Mouse (Mus musculus): ENCODE results near the gene Creb5.

The Creb5 gene

DNA sequence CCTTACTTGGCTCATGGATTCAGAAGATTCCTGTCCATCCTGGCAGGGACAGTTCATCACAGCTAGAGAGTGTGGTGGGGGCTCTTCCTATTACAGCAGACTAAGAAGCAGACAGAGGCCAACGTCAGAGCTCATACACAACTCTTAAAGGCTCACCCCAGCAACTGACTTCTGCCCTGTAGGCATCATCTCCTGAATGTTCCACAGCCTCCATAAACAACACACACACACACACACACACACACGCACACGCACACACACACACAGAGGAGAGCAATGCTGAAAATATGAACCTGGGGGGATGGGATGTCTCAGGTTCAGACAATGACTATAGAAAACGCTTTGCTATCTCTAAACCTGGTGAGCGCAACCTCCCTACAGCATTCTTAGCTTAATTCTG lies 208.6 kb downstream of the Creb5 start:
- DNase-seq = no peak

DNA sequence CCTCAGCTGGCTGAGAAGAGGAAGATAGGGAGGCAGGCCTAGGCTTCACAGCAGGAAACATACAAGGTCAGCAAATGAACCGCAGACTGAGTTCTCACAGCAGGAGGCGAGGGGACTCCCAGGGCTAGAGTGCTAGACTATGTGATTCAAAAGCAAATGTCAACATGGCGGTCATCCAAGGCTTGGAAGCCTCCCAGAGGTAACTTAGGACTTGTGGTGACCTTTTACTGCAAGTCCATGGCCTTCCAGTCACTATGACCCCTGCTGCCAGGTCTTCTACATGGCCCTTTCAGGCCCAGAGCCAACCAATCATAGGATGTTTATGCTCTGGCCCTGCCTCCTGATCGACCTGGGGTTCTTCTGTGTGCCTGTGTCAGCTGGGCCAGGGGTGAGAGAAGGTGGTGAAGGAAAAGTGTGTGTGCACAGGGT lies 209.3 kb downstream of the Creb5 start:
- DNase-seq = peak; percentile 79 to 84

DNA sequence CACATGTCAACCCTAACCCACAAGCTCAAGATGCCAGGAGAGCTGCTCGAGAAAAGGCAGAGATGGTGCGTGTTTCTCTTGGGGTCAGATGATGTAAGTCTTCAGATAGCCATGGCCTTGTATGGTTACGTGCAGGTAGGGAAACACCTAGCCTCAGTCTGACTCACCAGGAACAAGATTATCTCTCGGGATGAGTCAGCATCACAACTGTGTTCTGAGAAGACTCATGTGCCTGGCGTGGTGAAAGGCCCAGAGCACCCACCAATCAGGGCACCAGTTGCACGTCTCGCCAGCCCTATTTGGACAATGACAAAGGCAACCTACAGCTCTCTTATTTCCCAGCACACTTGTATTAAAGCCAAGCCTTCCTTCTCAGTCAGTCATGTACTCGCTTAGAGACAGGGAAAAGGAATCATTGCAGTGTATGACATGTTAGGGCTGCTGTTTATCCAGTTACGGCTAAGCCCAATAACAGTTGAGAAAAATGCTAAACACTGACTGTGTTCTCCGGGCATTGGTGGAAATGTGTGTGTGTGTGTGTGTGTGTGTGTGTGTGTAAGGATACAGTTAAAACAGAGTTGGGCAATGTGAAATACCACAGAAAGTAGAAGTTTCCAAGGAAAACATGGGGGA lies 210.9 kb downstream of the Creb5 start:
- no peak for DNase-seq

DNA sequence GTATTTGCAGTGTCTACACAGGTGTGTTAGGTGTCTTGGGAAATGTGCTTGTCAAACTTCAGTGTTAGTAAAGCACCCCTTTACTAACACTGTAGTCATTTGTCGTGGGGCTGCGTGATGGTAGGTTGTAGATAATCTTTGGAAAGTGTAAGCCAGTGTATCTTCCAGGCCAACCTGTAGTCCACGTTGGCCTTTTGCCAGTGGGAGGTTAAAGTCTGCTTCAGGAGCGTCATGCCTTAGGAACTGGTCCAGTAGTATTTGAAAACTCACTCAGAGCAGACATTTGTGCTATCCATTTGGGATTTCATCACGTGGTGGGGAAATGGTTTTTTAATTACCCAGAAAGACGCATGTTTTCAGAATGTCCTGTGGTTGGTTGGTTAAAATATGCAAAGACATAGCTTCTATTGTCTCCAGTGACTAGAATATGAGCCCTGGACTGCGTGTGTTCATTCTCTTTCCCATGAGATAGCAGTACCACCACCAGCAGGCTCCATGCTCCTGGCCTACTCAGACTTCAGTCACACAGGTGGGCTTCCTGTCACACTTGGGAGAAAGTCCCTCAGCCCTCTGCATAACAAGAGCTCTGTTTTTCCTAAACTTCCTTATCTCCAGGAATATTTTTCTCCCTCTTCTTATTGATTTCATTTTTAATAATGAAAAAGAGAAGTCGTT lies 212.7 kb downstream of the Creb5 start:
- peak; percentile 58 to 66 for DNase-seq

DNA sequence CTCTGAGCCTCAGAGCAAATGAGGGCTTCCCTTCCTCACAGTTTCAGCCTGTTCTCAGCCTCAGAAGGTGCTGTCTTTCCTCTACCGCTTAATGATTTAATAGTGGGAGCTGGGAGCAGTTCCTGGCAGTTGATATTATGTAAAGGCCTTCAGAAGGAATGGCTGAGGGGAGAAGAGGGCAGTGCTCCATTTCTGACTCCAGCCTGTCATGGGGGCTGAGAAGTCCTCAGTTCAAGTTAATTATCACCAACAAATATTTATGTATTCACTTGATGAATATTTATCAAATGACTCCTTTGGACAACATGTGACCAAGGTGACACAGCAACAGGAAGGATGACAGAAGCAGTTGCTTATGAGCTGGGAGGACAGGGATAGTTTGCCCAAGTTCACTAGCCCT lies 214.2 kb downstream of the Creb5 start:
- peak in 1 of 2 experiments; percentile 32 for DNase-seq

DNA sequence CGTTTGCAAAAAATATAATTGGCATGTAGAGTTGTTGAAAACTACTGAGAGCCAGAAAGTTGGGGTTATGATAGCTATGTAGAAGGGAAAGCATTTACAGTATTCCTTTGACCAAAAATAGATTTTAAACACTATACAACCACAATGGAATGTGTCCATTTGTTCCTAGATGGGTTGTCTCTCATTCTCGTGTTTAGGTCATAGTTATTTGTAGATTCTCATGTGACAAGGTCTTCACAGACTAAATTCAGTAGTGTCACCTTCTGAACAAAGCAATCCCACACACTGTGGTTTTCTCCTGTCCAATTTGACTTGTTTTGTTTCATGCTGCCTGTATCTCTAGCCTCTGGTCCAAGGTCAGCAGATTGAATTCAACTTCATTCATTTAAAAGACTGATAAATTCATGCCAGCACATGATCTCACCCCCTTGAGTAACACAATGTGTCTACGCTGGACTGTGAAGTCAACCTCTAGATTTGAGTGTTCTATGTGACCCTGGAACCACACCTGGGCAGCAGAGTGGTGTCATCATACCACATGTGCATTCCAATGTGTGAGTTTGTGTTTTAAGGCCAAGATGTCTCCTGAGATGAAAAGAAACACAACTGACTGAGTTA lies 220.0 kb downstream of the Creb5 start:
- DNase-seq = no peak

DNA sequence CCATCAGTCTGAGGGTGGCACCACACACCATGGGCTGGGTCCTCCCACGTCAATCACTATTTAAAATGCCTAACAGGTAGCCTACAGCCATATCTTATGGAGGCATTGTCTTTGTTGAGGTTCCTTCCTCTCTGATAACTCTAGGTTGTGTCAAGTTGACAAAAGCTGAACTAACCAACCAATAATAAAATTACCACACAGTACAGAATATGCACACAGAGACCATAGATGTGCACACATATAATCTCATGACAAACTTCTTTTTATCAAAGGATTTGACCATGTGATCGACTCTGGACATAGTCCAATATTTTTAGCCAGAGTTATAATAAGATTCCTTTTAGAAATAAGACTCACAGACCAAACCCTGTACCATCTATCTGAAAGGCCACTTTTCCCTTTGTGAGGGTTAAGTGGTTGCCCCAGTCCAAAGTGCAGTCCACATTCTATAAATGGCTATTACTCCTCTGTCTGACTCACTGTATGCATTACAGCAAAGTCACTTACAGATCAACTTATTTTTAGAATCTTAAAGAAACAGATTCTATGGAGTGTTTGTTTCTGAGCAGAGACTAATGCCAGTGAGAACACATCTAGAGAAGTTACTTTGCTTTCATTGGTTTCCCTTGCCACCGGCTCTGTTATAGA lies 221.9 kb downstream of the Creb5 start:
- no peak for DNase-seq

DNA sequence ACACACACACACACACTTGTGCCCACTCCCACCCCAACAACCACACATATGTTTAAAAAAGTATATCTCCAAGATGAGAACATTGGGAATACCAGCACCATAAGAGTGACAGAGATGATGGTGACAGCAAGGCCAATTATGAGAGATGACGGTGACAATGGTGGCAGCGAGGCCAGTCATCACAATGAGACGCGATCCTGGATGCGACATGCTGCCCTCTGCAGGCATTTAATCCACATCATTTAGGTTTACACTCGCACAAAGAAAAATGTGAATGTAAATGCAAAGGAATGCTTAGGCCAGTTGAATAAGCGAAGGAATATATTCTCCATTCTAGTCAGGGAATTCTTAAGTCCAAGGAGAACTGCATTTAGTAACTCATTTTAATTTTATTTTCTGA lies 222.9 kb downstream of the Creb5 start:
- DNase-seq = no peak

DNA sequence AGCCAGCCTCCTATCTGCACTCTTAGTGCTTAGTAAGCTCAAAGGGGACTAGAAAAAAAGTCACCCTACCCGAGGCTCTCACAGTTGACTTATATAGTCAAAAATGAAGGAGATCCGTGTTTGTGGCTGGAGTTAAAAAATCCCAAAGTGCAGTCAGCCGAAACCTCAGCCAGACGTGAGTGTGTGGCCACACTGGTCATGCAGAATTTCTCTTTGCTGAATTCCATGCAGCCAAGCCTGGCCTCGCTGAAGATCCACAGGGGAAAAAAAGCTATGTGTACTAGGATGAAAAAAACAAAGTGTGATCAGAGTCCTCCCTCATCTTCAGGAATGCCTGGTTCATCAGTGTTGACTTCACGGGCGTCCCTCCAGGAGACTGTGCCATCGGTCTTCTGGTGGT lies 225.2 kb downstream of the Creb5 start:
- DNase-seq = no peak

DNA sequence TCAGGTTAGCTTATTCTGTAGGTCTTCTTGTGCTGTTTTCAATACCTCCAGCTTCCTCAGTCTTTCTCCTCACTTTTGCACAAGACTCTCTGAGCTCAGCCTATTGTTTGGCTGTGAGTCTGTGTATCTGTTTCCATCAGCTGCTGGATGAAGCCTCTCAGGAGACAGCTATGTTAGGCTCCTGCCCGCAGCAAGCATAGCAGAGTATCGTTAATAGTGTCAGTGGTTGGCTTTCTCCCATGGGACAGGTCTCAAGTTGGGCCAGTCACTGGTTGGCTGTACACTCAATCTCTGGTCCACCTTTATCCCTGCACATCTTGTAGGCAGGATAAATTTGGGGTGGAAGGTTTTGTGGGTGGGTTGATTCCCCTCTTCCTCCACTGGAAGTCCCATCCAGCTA lies 226.3 kb downstream of the Creb5 start:
- no peak for DNase-seq

DNA sequence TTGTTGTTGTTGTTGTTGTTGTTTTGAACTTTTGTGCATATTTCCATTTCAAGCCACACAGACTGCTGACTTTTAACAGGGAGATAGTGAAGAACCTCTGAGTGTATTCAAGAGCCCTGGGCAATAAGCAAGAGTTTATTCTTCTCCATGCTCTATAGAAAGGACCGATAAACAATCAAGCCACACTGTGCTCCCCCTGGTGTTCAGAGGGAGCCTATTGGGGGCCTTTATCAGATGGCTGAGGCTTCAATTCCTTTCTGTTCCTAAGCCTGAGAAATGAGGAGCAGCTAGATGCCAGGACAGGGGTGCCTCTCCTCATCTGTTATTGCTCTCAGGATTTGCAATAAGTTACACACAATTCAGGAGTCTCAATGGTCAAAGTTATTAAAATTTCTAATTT lies 227.8 kb downstream of the Creb5 start:
- DNase-seq = no peak

DNA sequence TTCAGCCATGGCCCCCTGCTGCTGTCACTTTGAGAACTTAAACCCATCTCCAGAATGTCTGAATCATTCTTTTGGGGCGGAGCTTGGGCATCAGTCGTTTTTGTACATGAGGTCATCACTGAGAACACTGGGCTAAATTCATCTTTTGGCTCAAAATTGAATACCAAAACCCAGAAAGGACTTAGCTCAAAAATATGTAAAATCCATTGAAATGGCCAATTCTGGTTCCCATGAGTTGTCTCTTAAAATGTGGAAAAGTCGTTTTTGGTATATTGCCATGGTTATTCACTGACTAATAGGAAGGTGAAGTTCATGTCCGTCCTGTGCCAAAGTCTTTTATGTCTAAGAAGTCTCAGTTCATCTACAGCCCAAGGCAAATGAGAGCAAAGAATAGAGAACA lies 228.5 kb downstream of the Creb5 start:
- DNase-seq = no peak

DNA sequence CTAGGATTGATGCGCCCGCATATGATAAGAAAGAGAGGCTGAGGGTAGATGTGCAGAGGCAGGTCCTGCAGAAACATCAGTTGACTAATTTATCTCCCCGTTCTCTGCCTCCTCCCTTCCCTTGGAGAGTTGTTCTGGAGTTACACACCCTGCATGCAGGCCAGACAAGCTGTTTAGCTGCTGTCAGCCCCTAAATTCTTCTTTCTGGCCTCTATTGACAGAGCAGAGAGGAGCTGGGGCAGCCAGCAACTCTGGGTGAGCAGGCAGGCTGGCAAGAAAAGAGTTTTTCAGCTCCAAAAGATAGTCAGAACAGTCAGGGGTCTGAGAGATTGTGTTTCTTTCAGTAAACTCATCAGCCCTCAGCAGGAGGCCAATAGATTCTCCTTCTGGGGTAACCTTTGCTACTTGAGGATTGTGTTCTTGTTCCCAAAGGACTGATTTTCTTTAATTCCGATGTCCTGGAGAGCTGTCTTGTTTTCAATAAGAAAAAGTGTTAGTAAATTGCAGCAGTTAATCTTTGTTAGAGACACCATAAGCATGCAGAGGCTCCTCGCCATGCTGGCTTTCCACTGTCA lies 230.4 kb downstream of the Creb5 start:
- no peak for DNase-seq

DNA sequence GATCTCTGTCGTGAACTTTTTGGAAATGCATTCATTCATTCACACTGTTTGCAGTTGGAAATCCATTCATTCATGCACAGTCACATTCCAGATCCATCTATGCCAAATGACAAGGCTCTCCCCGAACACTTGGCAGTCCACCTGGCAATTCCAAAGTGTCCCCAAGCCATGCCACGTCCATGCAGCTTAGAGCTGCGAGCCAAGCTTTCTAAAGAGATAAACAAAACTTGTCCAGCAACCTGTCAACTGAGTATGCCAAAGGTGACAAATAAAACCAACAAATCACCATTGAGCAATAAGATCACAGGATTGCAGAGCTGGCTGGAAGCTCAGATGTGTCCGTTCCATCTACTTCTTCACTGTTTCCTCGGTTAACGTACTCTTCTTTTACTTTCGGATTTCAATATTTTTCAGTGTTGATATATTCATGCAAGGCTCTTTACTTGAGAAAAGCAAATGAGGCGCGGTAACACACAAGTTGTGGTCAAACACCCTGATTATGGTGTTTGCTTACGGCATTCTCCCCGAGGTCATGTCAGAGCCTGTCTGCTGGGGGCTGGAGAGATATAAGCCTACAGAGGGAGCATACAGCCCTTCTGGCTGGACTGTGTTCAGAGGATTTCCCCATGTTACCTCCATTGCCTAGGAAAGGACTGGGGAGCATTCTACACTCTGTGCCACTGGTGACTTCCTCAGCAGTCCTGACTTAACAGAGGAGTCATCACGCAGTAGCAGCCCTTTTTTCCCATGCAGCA lies 236.8 kb downstream of the Creb5 start:
- DNase-seq = no peak

DNA sequence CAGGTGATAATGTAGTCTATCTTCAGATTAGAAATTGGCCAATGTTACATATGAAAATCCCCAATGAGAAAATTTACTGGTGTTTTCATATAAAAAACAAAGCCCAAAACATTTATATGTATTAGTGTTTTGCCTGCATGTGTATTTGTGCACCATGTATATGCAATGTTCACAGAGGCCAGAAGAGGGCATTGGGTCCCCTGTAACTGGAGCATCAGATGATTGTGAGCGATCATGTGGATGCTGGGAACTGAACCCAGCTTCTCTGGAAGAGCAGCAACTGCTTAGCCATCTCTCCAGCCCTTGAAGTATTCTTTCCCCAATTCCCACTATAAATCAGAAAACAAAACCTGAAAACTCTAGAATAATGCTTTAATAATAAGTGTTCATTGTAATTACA lies 239.4 kb downstream of the Creb5 start:
- no peak for DNase-seq

DNA sequence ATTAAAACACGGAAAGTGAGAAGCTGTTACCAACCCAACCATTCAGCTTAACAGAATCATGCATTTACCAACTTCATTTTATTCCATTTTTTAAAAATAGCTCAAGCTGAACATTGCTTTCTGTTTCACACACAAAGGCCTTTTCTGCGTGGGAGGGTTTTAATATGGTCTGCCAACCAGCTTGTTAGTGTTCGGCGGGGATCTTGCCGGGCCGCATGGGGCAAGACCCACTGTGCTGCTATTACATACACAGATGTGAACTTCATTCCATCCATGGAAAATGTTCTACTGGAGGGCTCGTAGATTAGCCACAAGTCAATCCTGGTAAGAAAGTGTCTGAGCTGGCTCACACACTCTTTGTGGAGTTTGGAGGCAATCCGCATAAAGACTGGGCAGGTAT lies 243.7 kb downstream of the Creb5 start:
- DNase-seq = no peak

DNA sequence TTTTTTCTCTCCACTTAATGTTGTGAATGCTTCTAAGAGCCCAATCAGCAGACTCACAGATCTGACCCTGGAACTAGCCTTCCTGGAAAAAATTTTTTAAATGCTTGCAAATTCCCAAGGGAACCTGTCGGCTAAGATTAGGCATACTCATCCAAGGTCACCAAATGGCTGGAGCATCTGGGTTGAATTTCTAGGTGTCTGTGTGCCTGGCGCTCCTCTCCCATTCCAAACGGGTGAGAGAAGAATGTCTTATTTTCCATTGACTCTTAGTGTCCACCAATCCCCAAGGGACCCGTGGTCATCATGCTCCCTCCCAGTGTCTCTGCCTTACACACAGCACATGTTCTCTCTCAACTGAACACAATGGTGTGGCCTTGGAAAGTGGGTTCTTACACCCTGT lies 244.4 kb downstream of the Creb5 start:
- DNase-seq = no peak

DNA sequence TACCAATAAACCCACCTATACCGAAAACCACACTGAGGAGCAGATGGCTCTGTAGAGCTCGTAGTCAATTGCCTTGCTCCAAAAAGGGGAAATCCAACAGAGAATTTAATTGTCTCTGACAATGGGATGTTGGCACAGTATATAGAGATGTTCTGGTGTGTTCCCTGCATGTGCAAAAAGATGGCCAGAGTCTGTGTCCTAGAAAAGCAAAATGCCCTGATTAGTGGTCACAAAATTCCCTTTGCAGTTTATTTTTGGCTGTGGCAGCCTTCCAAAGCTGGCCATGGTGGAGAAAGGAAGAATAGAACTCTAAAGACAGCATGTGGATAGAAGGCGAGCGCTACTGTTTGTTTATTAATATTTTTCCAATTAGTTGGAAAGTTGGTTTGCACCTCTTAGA lies 250.5 kb downstream of the Creb5 start:
- no peak for DNase-seq

DNA sequence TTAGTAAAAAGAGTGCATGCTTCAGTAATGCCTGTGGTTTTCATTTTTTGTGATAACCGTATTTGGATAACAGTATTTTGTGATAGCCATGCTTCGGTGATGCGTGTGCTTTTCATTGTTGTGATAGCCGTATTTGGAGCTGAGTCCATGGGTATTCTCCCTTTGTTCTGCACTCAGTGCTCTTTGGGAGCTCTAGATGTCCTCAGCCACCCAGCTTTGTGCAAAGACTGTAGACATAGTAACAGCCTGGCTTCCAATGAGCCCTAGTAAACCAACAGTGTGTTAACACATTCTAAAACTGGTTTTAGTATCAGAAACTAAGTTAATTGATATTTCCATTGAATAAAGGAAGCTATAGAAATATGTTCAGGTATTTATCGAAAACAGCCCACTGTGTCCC lies 254.7 kb downstream of the Creb5 start:
- no peak for DNase-seq

DNA sequence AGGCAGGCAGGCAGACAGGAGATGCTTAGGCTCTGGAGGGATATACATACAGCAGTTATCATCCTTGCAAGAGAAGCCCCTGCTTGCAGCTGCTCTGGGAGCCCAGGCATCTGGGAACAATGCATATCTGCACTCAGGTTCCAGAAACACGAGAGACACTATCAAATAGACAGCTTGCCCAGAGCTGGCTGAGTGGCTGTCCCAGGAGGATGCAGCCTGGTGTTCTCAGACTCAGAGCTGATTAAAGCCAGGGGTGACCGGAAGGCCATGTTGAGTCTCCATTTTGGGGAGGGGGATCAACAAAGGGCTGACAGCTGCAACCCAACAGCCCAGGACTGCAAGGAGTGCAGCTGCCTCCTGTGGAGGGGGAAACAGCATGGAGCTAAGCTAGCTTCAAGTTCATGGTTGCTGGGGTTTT lies 258.4 kb downstream of the Creb5 start:
- no peak for DNase-seq

DNA sequence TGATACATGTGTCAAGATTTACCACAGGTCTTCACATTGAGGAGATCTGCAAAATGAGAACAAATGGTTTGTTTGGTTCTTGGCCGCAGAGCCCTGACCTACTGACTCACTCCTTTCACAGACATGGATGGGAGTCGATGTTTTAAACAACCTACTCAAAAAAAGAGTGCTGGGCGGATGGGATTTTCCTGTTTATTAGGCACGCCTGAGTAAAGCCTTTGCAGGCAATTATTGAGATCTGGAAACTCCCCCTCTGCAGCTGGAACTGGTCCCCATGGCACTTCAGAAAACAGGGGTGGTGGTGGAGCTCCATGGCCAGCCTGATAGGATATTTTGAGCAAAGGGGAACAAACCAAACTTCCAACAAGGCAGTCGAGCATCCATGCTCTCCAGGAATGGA lies 258.9 kb downstream of the Creb5 start:
- DNase-seq = no peak

DNA sequence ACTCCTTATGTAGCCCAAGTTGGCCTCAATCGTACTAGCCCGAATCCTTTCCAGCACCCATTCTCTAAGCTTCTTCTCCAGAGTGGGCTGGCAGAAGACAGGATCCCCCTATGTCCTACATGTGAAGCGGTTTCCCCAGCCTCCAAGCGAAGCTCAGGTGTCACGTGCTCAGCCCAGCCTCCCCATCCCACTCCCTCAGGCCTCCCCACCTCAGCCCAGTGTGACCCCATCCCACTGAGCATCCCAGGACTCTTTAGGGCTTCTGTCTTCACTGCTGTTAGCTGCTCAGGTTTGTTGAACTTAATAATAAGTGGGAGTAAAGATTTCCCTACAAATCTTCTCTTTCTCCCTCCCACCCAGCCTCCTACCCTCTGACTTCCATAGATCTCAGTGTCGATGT lies 261.2 kb downstream of the Creb5 start:
- no peak for DNase-seq

DNA sequence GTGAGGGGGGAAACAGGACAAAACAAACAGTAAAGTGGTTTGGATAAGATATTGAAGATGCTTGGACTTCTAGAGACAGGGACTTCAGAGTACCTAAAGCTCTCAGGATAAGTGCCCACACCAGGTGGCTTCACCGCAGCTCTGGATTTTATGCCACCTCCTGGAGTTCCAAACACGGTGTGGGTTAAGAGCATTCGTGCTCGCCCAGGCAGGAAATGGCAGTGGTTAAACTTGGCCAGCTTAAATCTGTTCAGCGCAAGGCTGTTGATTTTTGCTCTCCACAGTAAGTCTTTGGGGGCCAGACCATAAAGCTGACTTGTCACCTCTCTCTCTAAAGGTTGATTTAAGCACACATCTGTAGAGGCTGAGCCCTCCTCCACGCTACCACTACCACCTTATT lies 262.3 kb downstream of the Creb5 start:
- no peak for DNase-seq

Data from kidney, postnatal 36 days (tissue).